Mouse (Mus musculus) embryonic facial prominence, embryonic 11.5 days (tissue): ENCODE measurements around the gene Celf5. TPM values are rescaled to one million over a fixed set of nuclear protein-coding genes. Genes with fewer than 3 reads are reported as not detected.

ENCODE experiments used
- ATAC-seq: fragments of 200-750 bp; cut with Nextera tagmentation; replicated peaks from 2 replicates; pipeline ENCODE4 v1.8.0; 2017; ENCODE audit warnings: low read depth; ENCODE audit not compliant: insufficient number of reproducible peaks, low FRiP score, low TSS enrichment
- DNase-seq: peaks from one replicate; pipeline ENCODE4 v3.0.0-alpha.2; 2015; ENCODE audit warnings: low spot score
- H3K27ac ChIP-seq: fragments of 300-500 bp; sonication (generic); replicated peaks from 2 replicates; pipeline ENCODE4 v1.5.1; 2014; ENCODE audit warnings: mild to moderate bottlenecking, low read depth, low read length, control low read depth
- H3K27me3 ChIP-seq: fragments of 300-500 bp; sonication (generic); 2 replicates; pipeline ENCODE4 v1.6.1; 2014; ENCODE audit warnings: mild to moderate bottlenecking, low read length, moderate library complexity, mixed read lengths; ENCODE audit not compliant: control insufficient read depth, insufficient read depth
- H3K36me3 ChIP-seq: fragments of 300-500 bp; sonication (generic); replicated peaks from 2 replicates; pipeline ENCODE4 v1.6.1; 2014; ENCODE audit warnings: low read depth, mild to moderate bottlenecking, low read length, moderate library complexity, mixed read lengths; ENCODE audit not compliant: control insufficient read depth, insufficient read depth
- H3K4me1 ChIP-seq: fragments of 300-500 bp; sonication (generic); 2 replicates; pipeline ENCODE4 v1.6.1; 2014; ENCODE audit warnings: low read length, mixed read lengths; ENCODE audit not compliant: control insufficient read depth, insufficient read depth
- H3K4me2 ChIP-seq: fragments of 300-500 bp; sonication (generic); 2 replicates; pipeline ENCODE4 v1.6.1; 2014; ENCODE audit warnings: low read depth, mild to moderate bottlenecking, control low read depth, low read length, moderate library complexity
- H3K4me3 ChIP-seq: fragments of 300-500 bp; sonication (generic); 2 replicates; pipeline ENCODE4 v1.5.1; 2014; ENCODE audit warnings: low read depth, low read length, control low read depth
- H3K9ac ChIP-seq: fragments of 300-500 bp; sonication (generic); replicated peaks from 2 replicates; pipeline ENCODE4 v1.6.1; 2014; ENCODE audit warnings: mild to moderate bottlenecking, control low read depth, low read length
- H3K9me3 ChIP-seq: fragments of 300-500 bp; sonication (generic); replicated peaks from 2 replicates; pipeline ENCODE4 v1.6.1; 2016; ENCODE audit warnings: mild to moderate bottlenecking, low read length, inconsistent platforms, mixed read lengths; ENCODE audit not compliant: control insufficient read depth
- WGBS: fragments of 180-500 bp; shearing (Covaris S2); extraction: QIAGEN DNeasy Blood & Tissue Kit; methylation state at CpG from one replicate; pipeline ENCODE4 v1.1.7; 2014; 5-methylcytosine and 5-hydroxymethylcytosine counted together
- polyA plus RNA-seq: library from polyadenylated mRNA; unstranded; fragments of >200 nt; fragmentation: Nextera tagmentation; extraction: Ambion mirVana; gene quantifications from 2 replicates; pipeline ENCODE4 v1.2.1, GENCODE M21; 2014

Gene Celf5
- polyA plus RNA-seq, 1 experiment from 2014 or later, result 2.5 TPM

DNA sequence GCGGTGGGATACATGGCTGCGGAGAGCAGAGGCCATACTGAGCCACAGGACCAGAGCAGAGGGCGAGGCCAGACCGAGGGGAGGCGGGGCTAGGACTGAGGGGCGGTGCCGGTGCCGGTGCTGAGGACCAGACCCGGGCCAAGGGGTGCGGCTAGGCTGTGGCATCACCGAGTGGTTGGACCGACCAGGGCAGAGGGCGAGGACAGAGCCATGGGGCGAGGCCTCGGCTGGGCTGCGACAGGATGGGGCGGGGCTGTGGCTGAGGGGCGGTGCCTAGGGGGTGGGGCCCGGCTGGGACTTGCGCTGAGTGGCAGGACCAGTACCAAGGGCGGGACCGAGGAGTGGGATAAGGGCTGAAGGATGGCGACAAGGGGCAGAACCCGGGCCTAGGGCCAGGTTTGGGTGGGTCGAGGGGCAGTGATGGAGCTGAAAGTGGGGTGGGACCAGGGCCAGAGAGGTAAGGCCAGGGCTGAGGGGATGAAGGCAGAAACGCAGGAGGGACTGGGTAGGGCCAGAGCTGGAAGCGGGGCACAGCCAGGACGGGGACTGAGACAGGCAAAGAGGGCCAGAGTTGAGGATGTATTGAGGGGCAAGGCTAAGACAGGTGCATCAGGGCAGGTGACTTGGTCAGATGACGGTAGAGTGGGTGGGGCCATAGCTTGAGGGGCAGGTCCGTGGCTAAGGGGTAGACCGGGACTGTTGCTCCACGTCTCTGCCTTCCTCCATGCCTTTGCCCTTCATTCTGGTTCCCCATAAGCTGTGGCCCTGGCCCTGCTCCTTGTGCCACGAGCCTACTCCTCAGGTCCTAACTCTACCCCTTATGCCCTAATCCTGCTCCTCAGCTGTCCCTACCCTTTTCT lies 17.9 kb downstream of the Celf5 start:
- WGBS, result 2% methylated on average over 33 of the region's 33 CpGs
- no peak overlapping the region for H3K27ac ChIP-seq
- DNase-seq (peak; percentile 56), ATAC-seq (peak; percentile 77)
- peak overlapping the region; percentile 65 for H3K4me2 ChIP-seq
- no peaks in the 10 kb centered on the region; the same call in 1 of the 2 replicates for H3K36me3 ChIP-seq
- no peaks in the 10 kb centered on the region for H3K9me3 ChIP-seq
- H3K9ac ChIP-seq, result peak overlapping the region; percentile 7
- H3K4me3 ChIP-seq, result peak overlapping the region; percentile 25
- peaks cover 58% of the 10 kb centered on the region for H3K27me3 ChIP-seq
- H3K4me1 ChIP-seq, result no peaks in the 10 kb centered on the region; the same call in 1 of the 2 replicates

- ATAC-seq, result no peak
- H3K4me2 ChIP-seq, result no peak overlapping the region
Measured at GRCm38 (mm10) chr10:81463531-81463930, 19.0 kb downstream of the Celf5 start.

DNA sequence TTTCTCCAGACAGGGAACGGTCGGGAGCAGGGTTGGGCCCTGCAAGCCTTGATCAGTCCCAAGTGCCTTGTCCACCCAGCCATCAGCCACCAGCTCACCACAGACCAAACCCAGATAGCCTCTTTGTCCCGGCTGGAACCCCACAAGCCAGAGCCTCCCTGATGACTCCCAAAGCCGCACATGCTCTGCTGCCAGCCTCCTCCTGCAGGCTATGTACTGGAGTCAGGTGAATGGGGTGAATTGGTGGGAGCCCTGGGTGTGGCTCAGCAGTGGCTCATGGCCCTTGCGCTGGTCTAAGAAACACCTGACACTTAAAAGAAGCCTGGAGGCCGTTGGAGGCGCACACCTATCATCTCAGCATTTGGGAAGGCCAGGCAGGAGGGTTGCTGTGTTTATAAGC lies 19.6 kb downstream of the Celf5 start:
- DNase-seq (no peak), ATAC-seq (no peak)
- no peak overlapping the region for H3K9ac ChIP-seq
- peaks cover 70% of the 10 kb centered on the region for H3K27me3 ChIP-seq
- no peak overlapping the region for H3K4me2 ChIP-seq
- 74% methylated on average over 7 of the region's 7 CpGs for WGBS
- H3K4me1 ChIP-seq, result no peaks in the 10 kb centered on the region; the same call in 1 of the 2 replicates
- no peaks in the 10 kb centered on the region for H3K9me3 ChIP-seq
- no peak overlapping the region for H3K4me3 ChIP-seq
- no peaks in the 10 kb centered on the region; the same call in 1 of the 2 replicates for H3K36me3 ChIP-seq
- H3K27ac ChIP-seq, result no peak overlapping the region

More at GRCm38 (mm10) chr10:81463531-81463930, 19.0 kb downstream of the Celf5 start:
- Histone ChIP-seq H3K9ac (no peak overlapping the region), H3K4me3 (no peak overlapping the region), H3K27me3 (peaks cover 65% of the 10 kb centered on the region), H3K4me1 (no peaks in the 10 kb centered on the region; the same call in 1 of the 2 replicates), H3K9me3 (no peaks in the 10 kb centered on the region), H3K27ac (no peak overlapping the region), H3K36me3 (no peaks in the 10 kb centered on the region; the same call in 1 of the 2 replicates)
- 58% methylated on average over 4 of the region's 4 CpGs for WGBS
- DNase-seq, result no peak

GRCm38 (mm10) chr10:81462415-81462804 lies 20.1 kb downstream of the Celf5 start:
- ATAC-seq (no peak), DNase-seq (no peak)
- no peak overlapping the region for H3K4me2 ChIP-seq
- no peak overlapping the region for H3K27ac ChIP-seq
- H3K27me3 ChIP-seq, result peaks cover 70% of the 10 kb centered on the region
- no peak overlapping the region for H3K4me3 ChIP-seq
- no peak overlapping the region for H3K9ac ChIP-seq
- H3K9me3 ChIP-seq, result no peaks in the 10 kb centered on the region
- H3K36me3 ChIP-seq, result no peaks in the 10 kb centered on the region; the same call in 1 of the 2 replicates
- no peaks in the 10 kb centered on the region; the same call in 1 of the 2 replicates for H3K4me1 ChIP-seq
- 34% methylated on average over 7 of the region's 7 CpGs for WGBS

DNA sequence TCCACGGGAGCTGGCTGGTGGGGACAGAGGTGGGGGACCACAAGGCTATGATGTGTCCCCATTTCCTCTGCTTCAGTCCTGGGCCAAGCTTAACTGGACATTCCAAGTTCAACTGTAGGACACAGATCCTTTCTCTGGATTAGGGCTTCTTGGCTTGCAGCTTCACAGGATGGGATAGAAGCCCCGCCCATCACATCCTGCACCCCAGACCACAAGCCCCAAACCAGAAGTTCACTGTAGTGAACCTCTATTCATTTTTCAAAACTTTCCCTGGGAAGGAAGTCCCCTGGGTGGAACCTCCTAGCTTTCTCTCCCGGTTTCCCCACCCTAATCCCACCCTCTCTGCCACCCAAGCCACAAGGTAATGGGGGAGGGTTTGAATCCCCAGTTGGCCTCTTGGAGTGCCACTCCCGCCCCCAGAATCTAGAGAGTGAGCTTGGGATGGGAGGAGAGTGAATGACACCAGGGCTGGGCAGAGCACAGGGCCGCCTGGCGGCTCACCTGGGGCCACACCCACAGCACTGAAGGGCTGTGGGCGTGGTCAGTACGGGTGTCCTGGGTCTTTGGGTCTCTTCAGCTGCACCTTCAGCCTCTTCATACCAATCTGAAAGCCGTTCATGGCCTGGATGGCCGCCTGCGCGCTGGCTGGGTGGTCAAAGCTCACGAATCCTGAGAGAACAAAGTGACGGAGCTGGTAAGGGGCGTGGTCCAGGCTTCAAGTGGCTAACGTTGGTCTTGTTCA lies 20.7 kb downstream of the Celf5 start:
- no peak overlapping the region for H3K9ac ChIP-seq
- ATAC-seq (no peak), DNase-seq (no peak)
- H3K9me3 ChIP-seq, result no peaks in the 10 kb centered on the region
- no peak overlapping the region for H3K27ac ChIP-seq
- no peaks in the 10 kb centered on the region; the same call in 1 of the 2 replicates for H3K36me3 ChIP-seq
- H3K4me3 ChIP-seq, result no peak overlapping the region
- H3K4me2 ChIP-seq, result no peak overlapping the region
- peaks cover 68% of the 10 kb centered on the region for H3K27me3 ChIP-seq
- H3K4me1 ChIP-seq, result no peaks in the 10 kb centered on the region; the same call in 1 of the 2 replicates
- WGBS, result 7% methylated on average over 16 of the region's 16 CpGs

DNA sequence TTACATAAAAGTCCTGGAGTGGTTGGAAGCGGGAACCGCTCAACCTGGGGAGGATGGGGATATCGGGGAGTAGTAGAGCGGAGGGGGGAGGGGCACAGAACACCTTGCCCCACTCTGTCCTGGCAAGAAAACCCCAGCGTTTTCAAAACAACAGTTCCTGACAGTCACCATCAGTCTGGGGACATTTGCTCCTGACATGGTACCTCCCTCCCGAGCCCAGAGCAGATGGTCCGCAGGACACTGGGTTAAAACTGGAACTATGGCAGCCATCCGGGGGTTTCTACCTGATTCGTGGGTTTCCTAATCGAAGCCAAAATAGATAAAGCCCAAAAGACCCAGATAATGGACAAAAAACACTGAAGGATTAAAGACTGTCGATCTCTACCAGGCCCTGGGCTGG lies 21.6 kb downstream of the Celf5 start:
- DNase-seq (no peak), ATAC-seq (no peak)
- Histone ChIP-seq H3K4me3 (no peak overlapping the region), H3K36me3 (no peaks in the 10 kb centered on the region; the same call in 1 of the 2 replicates), H3K4me1 (no peaks in the 10 kb centered on the region; the same call in 1 of the 2 replicates), H3K27ac (no peak overlapping the region), H3K9me3 (no peaks in the 10 kb centered on the region), H3K27me3 (peaks cover 68% of the 10 kb centered on the region), H3K4me2 (no peak overlapping the region), H3K9ac (no peak overlapping the region)
- WGBS, result 46% methylated on average over 11 of the region's 11 CpGs

GRCm38 (mm10) chr10:81460471-81460870 lies 22.0 kb downstream of the Celf5 start:
- DNase-seq, result no peak
- H3K4me3 ChIP-seq, result no peak overlapping the region
- no peak for ATAC-seq
- 29% methylated on average over 20 of the region's 20 CpGs for WGBS
- H3K36me3 ChIP-seq, result no peaks in the 10 kb centered on the region; the same call in 1 of the 2 replicates
- H3K9me3 ChIP-seq, result no peaks in the 10 kb centered on the region
- H3K4me1 ChIP-seq, result no peaks in the 10 kb centered on the region; the same call in 1 of the 2 replicates
- H3K27me3 ChIP-seq, result peaks cover 72% of the 10 kb centered on the region
- no peak overlapping the region for H3K4me2 ChIP-seq
- no peak overlapping the region for H3K9ac ChIP-seq
- H3K27ac ChIP-seq, result no peak overlapping the region
